Mouse (Mus musculus): ENCODE measurements around the gene Gm20388. TPM values are rescaled to one million over a fixed set of nuclear protein-coding genes. Genes with fewer than 3 reads are reported as not detected.
A peak's percentile ranks its signal among the peaks of the same experiment; 100 is the strongest.

The Gm20388 gene
- total and polyA plus RNA-seq, 2 experiments from 2014 or later: 17.3 TPM; not detected in 1

GRCm38 (mm10) chr8:122663670-122664069 is 2753.0 kb downstream of the Gm20388 start:
- no peak overlapping the region for H3K4me3 ChIP-seq (ENCODE audit: low read depth, low read length)
- H3K4me2 ChIP-seq (ENCODE audit: low read depth, low read length): no peak overlapping the region
- H3K9ac ChIP-seq (replicated peaks; ENCODE audit: low read depth, low read length): no peak overlapping the region
- H3K4me1 ChIP-seq (ENCODE audit: control insufficient read depth, insufficient read depth): peaks cover 54% of the 10 kb centered on the region
- no peaks in the 10 kb centered on the region for H3K36me3 ChIP-seq (replicated peaks; ENCODE audit: control insufficient read depth, insufficient read depth, low read length)
- 73% methylated on average over 5 of the region's 5 CpGs for WGBS
- no peak for TF ChIP-seq CTCF (IDR thresholded peaks at IDR 0.05; ENCODE audit: low read depth)
- TF ChIP-seq EP300 (IDR thresholded peaks at IDR 0.05; ENCODE audit: low read depth): no peak
- no peaks in the 10 kb centered on the region for H3K9me3 ChIP-seq (replicated peaks; ENCODE audit: control insufficient read depth, low read length)
- H3K27me3 ChIP-seq (ENCODE audit: control insufficient read depth, insufficient read depth, low read length): no peaks in the 10 kb centered on the region
- no peak overlapping the region for H3K27ac ChIP-seq (ENCODE audit: low read depth)
- ATAC-seq (ENCODE audit: insufficient read depth, low read depth): no peak
- DNase-seq (ENCODE audit: low spot score): no peak

- H3K9ac ChIP-seq (replicated peaks; ENCODE audit: low read depth, low read length): no peak overlapping the region
- TF ChIP-seq CTCF (IDR thresholded peaks at IDR 0.05; ENCODE audit: low read depth) (no peak), EP300 (IDR thresholded peaks at IDR 0.05; ENCODE audit: low read depth) (peak; percentile 63; the same call in 1 of the 2 replicates)
- 48% methylated on average over 8 of the region's 8 CpGs for WGBS
- H3K27ac ChIP-seq (ENCODE audit: low read depth): peak overlapping the region; percentile 82
- ATAC-seq (ENCODE audit: insufficient read depth, low read depth): peak; percentile 33
- DNase-seq (ENCODE audit: low spot score): peak; percentile 52
- H3K27me3 ChIP-seq (ENCODE audit: control insufficient read depth, insufficient read depth, low read length): 0 out of 2 replicates have a peak, but pooled peaks cover 1% of the 10 kb centered on the region
- peaks cover 54% of the 10 kb centered on the region for H3K4me1 ChIP-seq (ENCODE audit: control insufficient read depth, insufficient read depth)
- no peaks in the 10 kb centered on the region for H3K9me3 ChIP-seq (replicated peaks; ENCODE audit: control insufficient read depth, low read length)
- no peak overlapping the region for H3K4me2 ChIP-seq (ENCODE audit: low read depth, low read length)
- H3K36me3 ChIP-seq (replicated peaks; ENCODE audit: control insufficient read depth, insufficient read depth, low read length): no peaks in the 10 kb centered on the region
- no peak overlapping the region for H3K4me3 ChIP-seq (ENCODE audit: low read depth, low read length)
Measured at GRCm38 (mm10) chr8:122665221-122665620, 2754.6 kb downstream of the Gm20388 start.

GRCm38 (mm10) chr8:122665667-122666316 is 2755.2 kb downstream of the Gm20388 start:
- H3K36me3 ChIP-seq (replicated peaks; ENCODE audit: control insufficient read depth, insufficient read depth, low read length): no peaks in the 10 kb centered on the region
- H3K9me3 ChIP-seq (replicated peaks; ENCODE audit: control insufficient read depth, low read length): no peaks in the 10 kb centered on the region
- DNase-seq (ENCODE audit: low spot score) (peak; percentile 69), ATAC-seq (ENCODE audit: insufficient read depth, low read depth) (peak; percentile 55)
- no peak for TF ChIP-seq CTCF (IDR thresholded peaks at IDR 0.05; ENCODE audit: low read depth)
- peak; percentile 10; the same call in 1 of the 2 replicates for TF ChIP-seq EP300 (IDR thresholded peaks at IDR 0.05; ENCODE audit: low read depth)
- 28% methylated on average over 12 of the region's 14 CpGs for WGBS
- H3K4me3 ChIP-seq (ENCODE audit: low read depth, low read length): no peak overlapping the region
- H3K9ac ChIP-seq (replicated peaks; ENCODE audit: low read depth, low read length): no peak overlapping the region
- peak overlapping the region; percentile 82 for H3K27ac ChIP-seq (ENCODE audit: low read depth)
- H3K27me3 ChIP-seq (ENCODE audit: control insufficient read depth, insufficient read depth, low read length): 0 out of 2 replicates have a peak, but pooled peaks cover 7% of the 10 kb centered on the region
- H3K4me2 ChIP-seq (ENCODE audit: low read depth, low read length): peak overlapping the region; percentile 22
- peaks cover 51% of the 10 kb centered on the region for H3K4me1 ChIP-seq (ENCODE audit: control insufficient read depth, insufficient read depth)

GRCm38 (mm10) chr8:122666338-122666764 is 2755.7 kb downstream of the Gm20388 start:
- H3K9ac ChIP-seq (replicated peaks; ENCODE audit: low read depth, low read length): no peak overlapping the region
- 0 out of 2 replicates have a peak, but pooled peaks cover 12% of the 10 kb centered on the region for H3K27me3 ChIP-seq (ENCODE audit: control insufficient read depth, insufficient read depth, low read length)
- DNase-seq (ENCODE audit: low spot score): peak; percentile 64
- H3K4me1 ChIP-seq (ENCODE audit: control insufficient read depth, insufficient read depth): peaks cover 45% of the 10 kb centered on the region
- no peak overlapping the region for H3K4me3 ChIP-seq (ENCODE audit: low read depth, low read length)
- TF ChIP-seq CTCF (IDR thresholded peaks at IDR 0.05; ENCODE audit: low read depth) (no peak), EP300 (IDR thresholded peaks at IDR 0.05; ENCODE audit: low read depth) (peak; percentile 60)
- peak; percentile 66 for ATAC-seq (ENCODE audit: insufficient read depth, low read depth)
- peak overlapping the region; percentile 82 for H3K27ac ChIP-seq (ENCODE audit: low read depth)
- 6% methylated on average over 9 of the region's 9 CpGs for WGBS
- no peaks in the 10 kb centered on the region for H3K9me3 ChIP-seq (replicated peaks; ENCODE audit: control insufficient read depth, low read length)
- H3K4me2 ChIP-seq (ENCODE audit: low read depth, low read length): peak overlapping the region; percentile 10; the same call in 1 of the 2 replicates
- no peaks in the 10 kb centered on the region for H3K36me3 ChIP-seq (replicated peaks; ENCODE audit: control insufficient read depth, insufficient read depth, low read length)

GRCm38 (mm10) chr8:122666827-122667226 is 2756.2 kb downstream of the Gm20388 start:
- Histone ChIP-seq H3K9ac (replicated peaks; ENCODE audit: low read depth, low read length) (no peak overlapping the region), H3K27me3 (ENCODE audit: control insufficient read depth, insufficient read depth, low read length) (0 out of 2 replicates have a peak, but pooled peaks cover 15% of the 10 kb centered on the region), H3K4me2 (ENCODE audit: low read depth, low read length) (peak overlapping the region; percentile 10; the same call in 1 of the 2 replicates), H3K4me3 (ENCODE audit: low read depth, low read length) (no peak overlapping the region), H3K27ac (ENCODE audit: low read depth) (peak overlapping the region; percentile 82), H3K9me3 (replicated peaks; ENCODE audit: control insufficient read depth, low read length) (no peaks in the 10 kb centered on the region), H3K4me1 (ENCODE audit: control insufficient read depth, insufficient read depth) (peaks cover 41% of the 10 kb centered on the region), H3K36me3 (replicated peaks; ENCODE audit: control insufficient read depth, insufficient read depth, low read length) (no peaks in the 10 kb centered on the region)
- WGBS: 42% methylated on average over 12 of the region's 12 CpGs
- TF ChIP-seq EP300 (IDR thresholded peaks at IDR 0.05; ENCODE audit: low read depth): no peak
- no peak; the same call in 1 of the 2 replicates for TF ChIP-seq CTCF (IDR thresholded peaks at IDR 0.05; ENCODE audit: low read depth)
- DNase-seq (ENCODE audit: low spot score): peak; percentile 36
- no peak for ATAC-seq (ENCODE audit: insufficient read depth, low read depth)
